Mouse (Mus musculus): ENCODE data around the gene Fbxl17. TPM values are rescaled to one million over a fixed set of nuclear protein-coding genes. Genes with fewer than 3 reads are reported as not detected.
A peak's percentile ranks its signal among the peaks of the same experiment; 100 is the strongest.

The Fbxl17 gene
- total RNA-seq, 1 experiment from 2014 or later, result 17.1 TPM

GRCm38 (mm10) chr17:63410101-63410500 is 89.7 kb downstream of the Fbxl17 start:
- ATAC-seq (ENCODE audit: extremely low read depth, insufficient number of reproducible peaks, low FRiP score, poor library complexity, severe bottlenecking), result no peak

GRCm38 (mm10) chr17:63405955-63406354 is 93.9 kb downstream of the Fbxl17 start:
- no peak for ATAC-seq (ENCODE audit: extremely low read depth, insufficient number of reproducible peaks, low FRiP score, poor library complexity, severe bottlenecking)

DNA sequence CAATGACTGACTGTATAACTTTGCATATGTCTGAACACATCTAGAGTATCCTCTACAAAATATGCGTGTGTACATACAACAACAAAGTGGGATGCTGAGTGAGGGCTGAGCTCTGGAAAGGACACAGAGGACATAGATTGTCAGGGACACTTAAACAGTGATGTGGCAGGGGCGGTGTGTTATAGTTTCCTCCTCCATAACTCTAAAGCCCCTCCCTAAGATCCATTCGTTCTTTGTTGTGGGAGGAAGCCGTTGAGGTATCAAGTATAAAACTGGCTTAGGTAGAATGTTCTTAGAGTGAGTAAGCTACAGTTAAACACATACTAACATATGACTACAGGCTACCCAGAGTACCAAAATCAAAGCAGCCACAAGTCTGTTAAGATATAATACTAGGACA is 94.3 kb downstream of the Fbxl17 start:
- no peak for ATAC-seq (ENCODE audit: extremely low read depth, insufficient number of reproducible peaks, low FRiP score, poor library complexity, severe bottlenecking)

GRCm38 (mm10) chr17:63404968-63405367 is 94.8 kb downstream of the Fbxl17 start:
- no peak for ATAC-seq (ENCODE audit: extremely low read depth, insufficient number of reproducible peaks, low FRiP score, poor library complexity, severe bottlenecking)

GRCm38 (mm10) chr17:63403801-63404415 is 95.9 kb downstream of the Fbxl17 start:
- ATAC-seq (ENCODE audit: extremely low read depth, insufficient number of reproducible peaks, low FRiP score, poor library complexity, severe bottlenecking), result no peak

GRCm38 (mm10) chr17:63402741-63403681 is 96.8 kb downstream of the Fbxl17 start:
- no peak for ATAC-seq (ENCODE audit: extremely low read depth, insufficient number of reproducible peaks, low FRiP score, poor library complexity, severe bottlenecking)

DNA sequence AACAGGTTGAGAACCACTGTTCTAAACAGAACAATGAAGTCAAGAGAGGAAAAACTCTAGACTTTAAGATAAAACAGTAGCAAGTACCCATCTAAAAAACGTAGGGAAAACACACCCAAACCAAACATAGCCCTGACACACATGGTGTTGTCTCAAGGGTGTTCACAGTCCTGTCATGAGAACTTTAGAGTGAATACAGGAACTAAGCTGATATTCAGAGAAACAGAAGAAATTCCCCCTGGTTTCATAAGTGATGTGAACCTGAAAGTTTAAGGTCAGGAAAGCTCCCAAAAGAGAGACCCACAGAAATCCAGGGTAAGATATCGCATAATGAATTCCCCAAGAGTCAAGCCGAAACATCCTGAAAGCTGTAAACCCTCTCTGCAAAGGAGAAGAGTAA is 97.6 kb downstream of the Fbxl17 start:
- peak; percentile 46; the same call in 1 of the 2 replicates for ATAC-seq (ENCODE audit: extremely low read depth, insufficient number of reproducible peaks, low FRiP score, poor library complexity, severe bottlenecking)

DNA sequence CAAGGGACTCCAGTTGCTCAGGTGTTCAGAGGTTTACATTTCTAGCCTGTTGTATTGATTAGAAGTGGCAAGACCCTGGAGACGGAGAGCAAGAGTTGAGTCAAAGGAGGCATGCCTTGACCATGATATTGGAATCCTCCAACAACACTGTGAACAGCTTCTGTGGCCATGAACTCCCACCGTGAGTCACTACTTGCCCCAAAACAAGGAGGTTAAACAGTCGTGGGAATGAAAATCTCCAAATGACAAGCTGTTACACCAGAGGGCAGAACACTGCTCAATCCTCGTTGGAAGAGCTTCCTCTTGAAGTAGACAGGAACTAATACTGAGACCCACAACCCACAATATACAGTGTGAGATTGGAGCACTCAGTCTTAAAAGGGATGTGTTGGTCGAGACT is 99.2 kb downstream of the Fbxl17 start:
- no peak for ATAC-seq (ENCODE audit: extremely low read depth, insufficient number of reproducible peaks, low FRiP score, poor library complexity, severe bottlenecking)

GRCm38 (mm10) chr17:63399816-63400215 is 100.0 kb downstream of the Fbxl17 start:
- ATAC-seq (ENCODE audit: extremely low read depth, insufficient number of reproducible peaks, low FRiP score, poor library complexity, severe bottlenecking), result no peak

DNA sequence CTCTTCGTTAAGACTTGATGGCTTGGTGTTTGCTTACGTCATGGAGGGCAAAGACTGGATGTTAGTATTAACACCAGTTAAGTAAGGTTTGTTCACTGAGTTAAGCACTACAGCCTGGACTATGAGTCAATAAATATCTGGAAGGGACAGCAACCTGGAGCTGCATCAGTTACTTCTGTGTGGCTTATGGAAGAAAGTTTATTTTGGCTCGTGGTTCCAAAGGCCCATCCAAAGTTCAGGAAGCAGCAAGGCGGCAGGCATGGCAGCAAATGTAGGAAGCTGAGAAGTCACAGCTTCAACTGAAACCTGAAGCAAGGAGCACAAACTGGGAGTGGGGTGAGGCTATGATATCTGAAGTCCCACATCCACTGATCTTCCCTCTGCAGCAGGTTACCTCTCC is 108.3 kb downstream of the Fbxl17 start:
- no peak for ATAC-seq (ENCODE audit: extremely low read depth, insufficient number of reproducible peaks, low FRiP score, poor library complexity, severe bottlenecking)

DNA sequence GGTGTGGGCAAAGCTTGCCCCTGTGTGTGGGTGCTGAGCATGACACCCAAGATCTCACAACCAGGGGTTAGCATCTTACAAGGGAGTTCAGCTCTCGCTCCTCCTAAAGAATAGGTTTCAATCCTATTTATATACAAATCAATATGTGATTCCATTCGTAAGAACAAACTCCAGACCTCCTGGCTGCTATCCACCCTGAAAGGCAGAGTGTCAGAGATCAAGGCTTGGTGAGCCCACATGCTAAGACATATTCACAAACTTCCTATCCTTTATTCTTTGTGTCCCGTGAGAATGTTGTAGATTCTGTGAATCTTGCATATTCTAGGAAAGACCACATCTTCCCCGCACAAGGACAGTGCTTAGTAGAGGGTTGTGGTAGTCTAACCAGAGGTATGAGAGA is 108.9 kb downstream of the Fbxl17 start:
- ATAC-seq (ENCODE audit: extremely low read depth, insufficient number of reproducible peaks, low FRiP score, poor library complexity, severe bottlenecking), result no peak

- no peak for ATAC-seq (ENCODE audit: extremely low read depth, insufficient number of reproducible peaks, low FRiP score, poor library complexity, severe bottlenecking)
Measured at GRCm38 (mm10) chr17:63370977-63371376, 128.8 kb downstream of the Fbxl17 start.

- peak; percentile 71; the same call in 1 of the 2 replicates for ATAC-seq (ENCODE audit: extremely low read depth, insufficient number of reproducible peaks, low FRiP score, poor library complexity, severe bottlenecking)
Measured at GRCm38 (mm10) chr17:63369631-63370310, 130.0 kb downstream of the Fbxl17 start.

- no peak for ATAC-seq (ENCODE audit: extremely low read depth, insufficient number of reproducible peaks, low FRiP score, poor library complexity, severe bottlenecking)
Measured at GRCm38 (mm10) chr17:63367476-63367875, 132.3 kb downstream of the Fbxl17 start.

DNA sequence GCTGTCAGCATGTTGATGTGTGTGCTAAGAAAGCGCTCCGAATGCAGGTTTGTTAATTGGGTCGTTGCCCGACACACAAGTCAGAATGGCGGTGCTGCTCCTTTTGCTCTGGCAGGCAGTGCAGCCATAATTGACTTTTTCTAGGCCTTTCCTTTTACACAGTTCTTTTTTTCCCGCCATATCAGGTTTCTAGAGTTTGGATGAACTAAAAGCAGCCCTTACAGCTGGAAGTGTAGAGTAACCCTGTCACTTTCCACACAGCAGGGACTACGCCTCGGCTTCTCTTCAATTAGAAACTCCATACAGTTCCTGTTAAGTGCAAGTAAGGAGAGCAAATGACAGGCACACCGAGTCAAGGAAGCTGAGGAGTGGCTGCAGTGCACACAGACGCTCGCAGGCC is 133.8 kb downstream of the Fbxl17 start:
- no peak for ATAC-seq (ENCODE audit: extremely low read depth, insufficient number of reproducible peaks, low FRiP score, poor library complexity, severe bottlenecking)

GRCm38 (mm10) chr17:63364605-63365004 is 135.2 kb downstream of the Fbxl17 start:
- no peak for ATAC-seq (ENCODE audit: extremely low read depth, insufficient number of reproducible peaks, low FRiP score, poor library complexity, severe bottlenecking)

GRCm38 (mm10) chr17:63362196-63362595 is 137.6 kb downstream of the Fbxl17 start:
- peak; percentile 68; the same call in 1 of the 2 replicates for ATAC-seq (ENCODE audit: extremely low read depth, insufficient number of reproducible peaks, low FRiP score, poor library complexity, severe bottlenecking)

GRCm38 (mm10) chr17:63361679-63362078 is 138.1 kb downstream of the Fbxl17 start:
- no peak for ATAC-seq (ENCODE audit: extremely low read depth, insufficient number of reproducible peaks, low FRiP score, poor library complexity, severe bottlenecking)

GRCm38 (mm10) chr17:63358837-63359236 is 141.0 kb downstream of the Fbxl17 start:
- ATAC-seq (ENCODE audit: extremely low read depth, insufficient number of reproducible peaks, low FRiP score, poor library complexity, severe bottlenecking), result no peak

DNA sequence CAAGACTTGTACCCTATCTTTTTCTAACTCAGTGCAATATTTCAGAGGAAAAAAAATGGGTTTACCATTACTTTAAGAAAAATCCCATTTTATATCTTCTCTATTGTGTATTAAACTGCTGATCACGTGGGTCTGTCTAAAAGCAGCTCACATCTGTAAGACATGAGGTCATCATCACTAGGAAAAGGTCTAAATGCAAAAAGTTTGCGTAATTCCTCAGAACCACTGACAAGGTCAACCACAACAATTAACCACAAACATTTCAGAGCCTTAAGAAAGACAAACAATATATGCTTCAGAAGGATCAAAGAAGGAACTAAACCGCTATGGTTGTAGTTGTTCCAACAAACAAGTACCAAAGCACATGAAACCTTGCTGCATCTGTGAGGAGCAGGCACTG is 143.6 kb downstream of the Fbxl17 start:
- no peak for ATAC-seq (ENCODE audit: extremely low read depth, insufficient number of reproducible peaks, low FRiP score, poor library complexity, severe bottlenecking)

All from neutrophil, adult 5-6 weeks (primary cell).